Mouse (Mus musculus): Measurements from ENCODE around the gene Elp1. TPM values are rescaled to one million over a fixed set of nuclear protein-coding genes. Genes with fewer than 3 reads are reported as not detected.

Elp1 gene
- polyA plus RNA-seq, 1 experiment from 2014 or later = 36.0 TPM

DNA sequence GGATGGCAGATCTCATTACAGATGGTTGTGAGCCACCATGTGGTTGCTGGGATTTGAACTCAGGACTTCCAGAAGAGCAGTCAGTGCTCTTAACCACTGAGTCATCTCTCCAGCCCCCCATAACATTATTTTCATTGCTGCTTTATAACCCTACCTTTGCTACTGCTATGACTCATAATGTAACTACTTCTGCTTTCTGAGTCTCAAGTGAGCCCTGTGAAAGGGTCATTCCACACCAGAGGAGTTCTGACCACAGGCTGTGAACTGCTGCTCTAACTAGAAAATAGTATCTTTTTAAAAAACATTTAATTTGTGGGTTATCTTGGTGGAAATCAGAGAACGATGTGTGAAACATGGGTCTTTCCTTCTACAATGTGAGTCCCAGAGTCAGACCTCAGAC lies 44.4 kb downstream of the Elp1 start:
- Histone ChIP-seq H3K27me3 (replicated peaks) (no peaks in the 10 kb centered on the region), H3K9ac (no peak overlapping the region), H3K4me2 (replicated peaks) (no peak overlapping the region), H3K4me1 (replicated peaks) (no peaks in the 10 kb centered on the region), H3K4me3 (replicated peaks) (no peak overlapping the region), H3K27ac (no peak overlapping the region), H3K36me3 (peaks cover 40% of the 10 kb centered on the region), H3K9me3 (no peaks in the 10 kb centered on the region)
- ATAC-seq = no peak
- 97% methylated on average over 1 of the region's 1 CpGs for WGBS

- ATAC-seq = no peak
- Histone ChIP-seq H3K9ac (no peak overlapping the region), H3K4me3 (replicated peaks) (no peak overlapping the region), H3K36me3 (peaks cover 40% of the 10 kb centered on the region), H3K4me1 (replicated peaks) (no peaks in the 10 kb centered on the region), H3K27ac (no peak overlapping the region), H3K9me3 (no peaks in the 10 kb centered on the region), H3K4me2 (replicated peaks) (no peak overlapping the region), H3K27me3 (replicated peaks) (no peaks in the 10 kb centered on the region)
- 91% methylated on average over 10 of the region's 10 CpGs for WGBS
Observed at GRCm38 (mm10) chr4:56756966-56757600, 45.0 kb downstream of the Elp1 start.

DNA sequence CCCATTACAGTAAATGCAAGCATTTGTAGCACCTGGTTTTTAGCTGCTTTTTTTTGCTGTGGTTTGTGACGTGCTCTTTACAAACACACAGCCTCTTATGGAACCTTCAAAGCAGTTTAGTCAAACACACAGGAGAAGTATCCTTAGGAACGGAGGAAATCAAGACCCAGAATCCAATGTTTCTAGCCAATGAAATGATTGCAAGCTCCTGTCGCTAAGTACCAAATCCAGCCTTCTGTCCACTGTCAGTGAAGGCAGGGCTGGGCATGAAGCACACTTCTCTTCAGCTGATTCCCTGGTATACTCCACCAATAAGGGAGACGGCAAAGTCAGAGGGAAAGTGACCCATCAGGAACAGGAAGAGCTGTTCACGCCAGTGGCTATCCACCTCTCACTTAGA lies 46.1 kb downstream of the Elp1 start:
- ATAC-seq = no peak
- peaks cover 37% of the 10 kb centered on the region for H3K36me3 ChIP-seq
- H3K27ac ChIP-seq = no peak overlapping the region

GRCm38 (mm10) chr4:56747456-56747855 lies 54.7 kb downstream of the Elp1 start:
- no peaks in the 10 kb centered on the region for H3K27me3 ChIP-seq (replicated peaks)
- no peak overlapping the region for H3K27ac ChIP-seq
- peaks cover 7% of the 10 kb centered on the region for H3K36me3 ChIP-seq
- H3K4me3 ChIP-seq (replicated peaks) = no peak overlapping the region
- H3K9ac ChIP-seq = no peak overlapping the region
- no peak overlapping the region for H3K4me2 ChIP-seq (replicated peaks)
- no peaks in the 10 kb centered on the region for H3K9me3 ChIP-seq
- WGBS = 96% methylated on average over 9 of the region's 9 CpGs
- no peaks in the 10 kb centered on the region for H3K4me1 ChIP-seq (replicated peaks)
- no peak for ATAC-seq

More for the DNA sequence above, 46.1 kb downstream of the Elp1 start:
- no peak overlapping the region for H3K4me2 ChIP-seq (replicated peaks)
- no peaks in the 10 kb centered on the region for H3K9me3 ChIP-seq
- H3K27me3 ChIP-seq (replicated peaks) = no peaks in the 10 kb centered on the region
- H3K4me3 ChIP-seq (replicated peaks) = no peak overlapping the region
- WGBS = 89% methylated on average over 5 of the region's 5 CpGs
- no peaks in the 10 kb centered on the region for H3K4me1 ChIP-seq (replicated peaks)
- H3K9ac ChIP-seq = no peak overlapping the region

DNA sequence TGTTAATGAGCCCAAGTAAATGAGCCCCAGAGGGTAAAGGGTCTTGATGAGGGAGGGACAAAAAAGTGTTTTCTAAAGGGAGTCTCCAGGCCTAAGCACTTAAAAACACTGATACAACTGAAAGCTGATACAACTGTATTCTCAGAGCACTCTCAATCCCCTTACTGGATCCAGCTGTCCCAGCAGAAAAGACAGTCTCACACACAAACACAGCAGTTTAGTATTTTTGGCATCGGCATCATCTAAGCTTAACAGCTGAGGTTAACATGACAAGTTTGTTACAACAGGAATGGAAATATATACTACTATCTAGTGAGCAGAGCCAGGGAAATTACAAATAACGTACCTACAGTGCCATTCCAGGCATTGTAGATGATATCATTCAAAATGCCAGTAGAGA lies 55.8 kb downstream of the Elp1 start:
- Histone ChIP-seq H3K27ac (no peak overlapping the region), H3K27me3 (replicated peaks) (no peaks in the 10 kb centered on the region), H3K36me3 (peaks cover 7% of the 10 kb centered on the region), H3K4me2 (replicated peaks) (no peak overlapping the region), H3K9ac (no peak overlapping the region), H3K9me3 (no peaks in the 10 kb centered on the region), H3K4me1 (replicated peaks) (no peaks in the 10 kb centered on the region), H3K4me3 (replicated peaks) (no peak overlapping the region)
- WGBS = 82% methylated on average over 2 of the region's 2 CpGs
- ATAC-seq = no peak

GRCm38 (mm10) chr4:56743363-56744195 lies 58.6 kb downstream of the Elp1 start, which contains the start of gene Actl7a:
Gene Actl7a (plus strand): TSS chr4:56743413.
- H3K4me2 ChIP-seq (replicated peaks) = no peak within 1 kb of the TSS
- no peak within 1 kb of the TSS for H3K9ac ChIP-seq
- no peak for ATAC-seq
- no peaks in the 10 kb centered on the region for H3K4me1 ChIP-seq (replicated peaks)
- H3K36me3 ChIP-seq = peaks cover 3% of the 10 kb centered on the region; the same call in 1 of the 2 replicates
- no peaks in the 10 kb centered on the region for H3K27me3 ChIP-seq (replicated peaks)
- H3K27ac ChIP-seq = no peak within 1 kb of the TSS
- no peak within 1 kb of the TSS for H3K4me3 ChIP-seq (replicated peaks)
- no peaks in the 10 kb centered on the region for H3K9me3 ChIP-seq
- WGBS = 96% methylated on average over 21 of the region's 21 CpGs

DNA sequence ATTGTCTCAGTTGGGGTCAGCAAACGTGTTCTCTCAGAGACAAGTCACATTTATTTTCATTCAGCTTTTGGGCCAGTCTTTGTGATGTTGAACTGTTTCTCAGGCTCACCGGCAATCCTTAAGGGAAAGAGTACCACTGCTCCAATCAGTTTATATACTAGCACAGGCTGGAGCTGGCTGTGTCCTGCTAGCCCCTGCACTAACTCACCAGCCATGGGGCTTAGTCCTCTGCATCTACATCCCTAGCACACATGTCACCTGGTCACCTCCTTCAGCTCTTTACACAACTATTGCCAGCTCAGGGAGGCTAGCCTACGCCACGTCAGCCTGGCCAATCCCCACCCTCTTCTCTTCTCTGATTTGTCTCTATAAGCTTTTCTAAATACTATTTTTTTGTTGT lies 59.4 kb downstream of the Elp1 start:
- ATAC-seq = no peak
- no peak overlapping the region for H3K27ac ChIP-seq
- peaks cover 3% of the 10 kb centered on the region; the same call in 1 of the 2 replicates for H3K36me3 ChIP-seq
- no peak overlapping the region for H3K4me3 ChIP-seq (replicated peaks)
- no peaks in the 10 kb centered on the region for H3K27me3 ChIP-seq (replicated peaks)
- no peaks in the 10 kb centered on the region for H3K9me3 ChIP-seq
- H3K9ac ChIP-seq = no peak overlapping the region
- 86% methylated on average over 4 of the region's 4 CpGs for WGBS
- H3K4me2 ChIP-seq (replicated peaks) = no peak overlapping the region
- H3K4me1 ChIP-seq (replicated peaks) = no peaks in the 10 kb centered on the region

- H3K27me3 ChIP-seq (replicated peaks) = no peaks in the 10 kb centered on the region
- H3K36me3 ChIP-seq = peaks cover 3% of the 10 kb centered on the region; the same call in 1 of the 2 replicates
- H3K27ac ChIP-seq = no peak within 1 kb of the TSS
- H3K4me3 ChIP-seq (replicated peaks) = no peak within 1 kb of the TSS
- no peaks in the 10 kb centered on the region for H3K9me3 ChIP-seq
- H3K4me2 ChIP-seq (replicated peaks) = no peak within 1 kb of the TSS
- H3K9ac ChIP-seq = no peak within 1 kb of the TSS
- ATAC-seq = no peak
- 93% methylated on average over 13 of the region's 13 CpGs for WGBS
- H3K4me1 ChIP-seq (replicated peaks) = no peaks in the 10 kb centered on the region
Observed at GRCm38 (mm10) chr4:56741041-56741493, 61.1 kb downstream of the Elp1 start, which contains the start of gene Actl7b. Gene Actl7b (minus strand): TSS chr4:56741443.

DNA sequence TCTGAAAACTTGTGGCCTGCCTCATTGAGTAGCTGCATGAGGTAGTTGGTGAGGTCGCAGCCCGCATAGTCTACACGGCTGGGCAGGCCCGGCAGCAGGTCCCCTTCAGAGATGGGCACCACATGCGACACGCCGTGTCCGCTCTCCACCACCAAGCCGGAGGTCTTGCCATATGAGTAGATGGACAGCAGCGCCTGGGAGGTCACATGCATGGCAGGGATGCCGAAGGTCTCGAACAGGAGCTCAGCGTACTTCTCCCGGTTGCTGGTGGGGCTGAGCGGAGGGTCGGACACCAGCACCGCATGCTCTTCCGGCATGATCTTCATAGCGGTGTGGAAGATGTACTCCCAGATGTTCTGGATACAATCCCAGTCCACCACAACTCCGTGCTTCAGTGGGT lies 61.5 kb downstream of the Elp1 start:
- 96% methylated on average over 20 of the region's 20 CpGs for whole genome bisulfite sequencing
- H3K9ac ChIP-seq = no peak overlapping the region

DNA sequence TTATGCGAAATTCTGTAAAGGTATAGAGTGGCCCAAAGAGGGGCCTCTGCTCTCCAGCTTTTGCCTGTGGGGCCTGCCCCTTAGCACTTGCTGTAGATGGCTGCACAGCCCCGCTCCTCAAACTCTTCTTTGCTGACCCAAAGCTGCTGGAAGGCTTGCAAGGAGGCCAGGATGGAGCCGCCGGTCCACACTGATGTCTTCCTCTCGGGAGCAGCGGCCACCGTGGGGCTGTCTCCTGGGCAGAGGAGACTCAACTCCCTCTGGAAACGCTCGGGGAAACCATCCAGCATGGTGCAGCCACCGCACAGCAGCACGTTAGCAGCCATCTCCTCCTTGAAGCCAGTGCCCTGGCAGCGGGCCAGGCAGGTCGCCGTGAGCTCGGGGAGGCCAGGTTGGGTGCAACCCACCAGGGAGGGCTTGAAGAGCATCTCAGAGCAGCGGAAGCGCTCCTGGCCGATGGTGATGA lies 62.1 kb downstream of the Elp1 start, which contains the start of gene Gm26657:
Gene Gm26657 (plus strand): TSS at position 51 of the 466 bp plus-strand sequence.
- H3K4me3 ChIP-seq (replicated peaks) = no peak within 1 kb of the TSS
- H3K36me3 ChIP-seq = peaks cover 3% of the 10 kb centered on the region; the same call in 1 of the 2 replicates
- no peaks in the 10 kb centered on the region for H3K9me3 ChIP-seq
- no peak within 1 kb of the TSS for H3K4me2 ChIP-seq (replicated peaks)
- no peaks in the 10 kb centered on the region for H3K27me3 ChIP-seq (replicated peaks)
- H3K4me1 ChIP-seq (replicated peaks) = no peaks in the 10 kb centered on the region
- no peak for ATAC-seq
- WGBS = 86% methylated on average over 18 of the region's 18 CpGs
- H3K9ac ChIP-seq = no peak within 1 kb of the TSS
- no peak within 1 kb of the TSS for H3K27ac ChIP-seq

More for the DNA sequence above, 61.5 kb downstream of the Elp1 start:
- Histone ChIP-seq H3K4me1 (replicated peaks) (no peaks in the 10 kb centered on the region), H3K9me3 (no peaks in the 10 kb centered on the region), H3K27me3 (replicated peaks) (no peaks in the 10 kb centered on the region), H3K27ac (no peak overlapping the region), H3K4me3 (replicated peaks) (no peak overlapping the region), H3K36me3 (peaks cover 3% of the 10 kb centered on the region; the same call in 1 of the 2 replicates), H3K4me2 (replicated peaks) (no peak overlapping the region)
- no peak for ATAC-seq

- no peaks in the 10 kb centered on the region for H3K9me3 ChIP-seq
- no peak overlapping the region for H3K4me3 ChIP-seq (replicated peaks)
- H3K9ac ChIP-seq = no peak overlapping the region
- H3K27ac ChIP-seq = no peak overlapping the region
- H3K4me2 ChIP-seq (replicated peaks) = no peak overlapping the region
- H3K36me3 ChIP-seq = no peaks in the 10 kb centered on the region
- WGBS = 64% methylated on average over 8 of the region's 8 CpGs
- H3K27me3 ChIP-seq (replicated peaks) = no peaks in the 10 kb centered on the region
- no peak for ATAC-seq
- no peaks in the 10 kb centered on the region for H3K4me1 ChIP-seq (replicated peaks)
Observed at GRCm38 (mm10) chr4:56725839-56726238, 76.3 kb downstream of the Elp1 start.

GRCm38 (mm10) chr4:56723237-56723636 lies 78.9 kb downstream of the Elp1 start:
- 84% methylated on average over 6 of the region's 6 CpGs for WGBS
- Histone ChIP-seq H3K27ac (no peak overlapping the region), H3K9me3 (no peaks in the 10 kb centered on the region), H3K4me2 (replicated peaks) (no peak overlapping the region), H3K9ac (no peak overlapping the region), H3K4me1 (replicated peaks) (no peaks in the 10 kb centered on the region), H3K27me3 (replicated peaks) (no peaks in the 10 kb centered on the region), H3K4me3 (replicated peaks) (no peak overlapping the region), H3K36me3 (no peaks in the 10 kb centered on the region)
- ATAC-seq = no peak
